Mouse (Mus musculus) ES-E14 (cell line): Measurements from ENCODE around the gene Asgr1. TPM values are rescaled to one million over a fixed set of nuclear protein-coding genes. Genes with fewer than 3 reads are reported as not detected.

Source experiments
- DNase-seq: peaks from one replicate; pipeline ENCODE4 v3.0.0-alpha.2; 2013; ENCODE audit warnings: low read depth, low spot score
- H3K27ac ChIP-seq: 2 replicates; pipeline ENCODE4 v1.5.1; 2012; ENCODE audit warnings: low read depth, mild to moderate bottlenecking, low read length, moderate library complexity, mixed read lengths; ENCODE audit not compliant: poor library complexity, insufficient read depth, severe bottlenecking
- H3K36me3 ChIP-seq: 2 replicates; pipeline ENCODE4 v1.6.1; 2012; ENCODE audit warnings: mild to moderate bottlenecking, low read length, moderate library complexity, mixed read lengths; ENCODE audit not compliant: control insufficient read depth, poor library complexity, insufficient read depth, severe bottlenecking
- H3K4me1 ChIP-seq, 2 experiments: fragments of 150-350 bp in 1 of 2; sonication (generic) in 1 of 2; 2 replicates each; pipeline ENCODE4 v1.6.1; 2012; ENCODE audit warnings: low read length in 2 of 2, mild to moderate bottlenecking in 1 of 2, mixed read lengths in 1 of 2; ENCODE audit not compliant: control insufficient read depth in 2 of 2, insufficient read depth in 2 of 2, poor library complexity in 1 of 2
- H3K4me3 ChIP-seq, 2 experiments: fragments of 150-350 bp in 1 of 2; sonication (generic) in 1 of 2; 2 replicates each; pipeline ENCODE4 v1.5.1; 2012; ENCODE audit warnings: low read length in 2 of 2, low read depth in 1 of 2, mild to moderate bottlenecking in 1 of 2, mixed read lengths in 1 of 2; ENCODE audit not compliant: insufficient read depth in 1 of 2, poor library complexity in 1 of 2, severe bottlenecking in 1 of 2
- H3K9ac ChIP-seq: 2 replicates; pipeline ENCODE4 v1.6.1; 2012; ENCODE audit warnings: low read depth, mild to moderate bottlenecking, low read length, mixed read lengths; ENCODE audit not compliant: poor library complexity, insufficient read depth, severe bottlenecking
- H3K9me3 ChIP-seq: fragments of 150-350 bp; sonication (generic); 2 replicates; pipeline ENCODE4 v1.6.1; 2012; ENCODE audit warnings: low read depth, mild to moderate bottlenecking, low read length; ENCODE audit not compliant: control insufficient read depth, insufficient read depth
- CHD2 ChIP-seq: IDR thresholded peaks from 2 replicates; pipeline ENCODE4 v1.6.1; 2014; ENCODE audit warnings: mild to moderate bottlenecking, low read depth, low read length, inconsistent platforms
- HCFC1 ChIP-seq: IDR thresholded peaks from 2 replicates; pipeline ENCODE4 v1.6.1; 2012; ENCODE audit warnings: low read length, inconsistent platforms, borderline replicate concordance; ENCODE audit not compliant: insufficient read depth
- MAFK ChIP-seq: IDR thresholded peaks from 2 replicates; pipeline ENCODE4 v1.6.1; 2014; ENCODE audit warnings: mild to moderate bottlenecking, low read depth, low read length, inconsistent platforms; ENCODE audit not compliant: insufficient read depth
- ZC3H11A ChIP-seq: IDR thresholded peaks from 2 replicates; pipeline ENCODE4 v1.6.1; 2012; ENCODE audit warnings: low read depth, mild to moderate bottlenecking, inconsistent platforms, low read length, borderline replicate concordance
- ZNF384 ChIP-seq: IDR thresholded peaks from 2 replicates; pipeline ENCODE4 v1.6.1; 2012; ENCODE audit warnings: low read depth, low read length, inconsistent platforms
- in situ Hi-C, 2 experiments: fragments of 600-800 bp; cut with MboI; formaldehyde crosslinking; loops; one replicate each; pipeline ENCODE4 v1.15.1; 2025; ENCODE audit warnings: low sequenced_read_pairs in 2 of 2, inconsistent platforms in 1 of 2; ENCODE audit not compliant: unreplicated experiment in 2 of 2
- total RNA-seq: library from RNA; depleted of rRNA; stranded (reverse); fragments of 300-350 nt; gene quantifications from 2 replicates; pipeline ENCODE4 v1.2.3, GENCODE M21; 2012

The Asgr1 gene
- total RNA-seq, 1 experiment = 0.58 TPM

GRCm38 (mm10) chr11:70080803-70081590 lies 27.1 kb downstream of the Asgr1 start:
- in situ Hi-C loops = no loop called here
- no peaks in the 10 kb centered on the region for H3K36me3 ChIP-seq
- H3K4me3 ChIP-seq = no peak overlapping the region
- TF ChIP-seq HCFC1 (no peak), CHD2 (no peak), ZC3H11A (no peak), ZNF384 (no peak), MAFK (no peak)
- no peak for DNase-seq
- H3K4me1 ChIP-seq = peaks cover 2 to 3% of the 10 kb centered on the region in 2 experiments; a peak in 3 of 4 replicates
- no peak overlapping the region for H3K27ac ChIP-seq
- no peaks in the 10 kb centered on the region for H3K9me3 ChIP-seq
- H3K9ac ChIP-seq = no peak overlapping the region

- no peak overlapping the region for H3K27ac ChIP-seq
- H3K9me3 ChIP-seq = no peaks in the 10 kb centered on the region
- peak overlapping the region; percentile 47; the same call in 1 of the 2 replicates for H3K9ac ChIP-seq
- H3K36me3 ChIP-seq = no peaks in the 10 kb centered on the region
- no peak for TF ChIP-seq MAFK
- TF ChIP-seq HCFC1 = no peak
- TF ChIP-seq ZNF384 = no peak
- no peak for TF ChIP-seq CHD2
- no peak for TF ChIP-seq ZC3H11A
- H3K4me1 ChIP-seq = peaks cover 2 to 3% of the 10 kb centered on the region in 2 experiments; a peak in 3 of 4 replicates
- in situ Hi-C loops = no loop called here
- DNase-seq = no peak
- 0 out of 4 replicates have a peak overlapping the region, but pooled peaks of 1 of the 2 experiments have one; percentile 13 for H3K4me3 ChIP-seq
These were observed 30.7 kb downstream of the Asgr1 start for GRCm38 (mm10) chr11:70084563-70084962.

- no peak within 1 kb of the TSS for H3K4me3 ChIP-seq
- no peak for TF ChIP-seq ZC3H11A
- TF ChIP-seq MAFK = no peak
- no peak for TF ChIP-seq ZNF384
- TF ChIP-seq CHD2 = no peak
- TF ChIP-seq HCFC1 = no peak
- no peaks in the 10 kb centered on the region for H3K9me3 ChIP-seq
- H3K9ac ChIP-seq = no peak within 1 kb of the TSS
- no peaks in the 10 kb centered on the region for H3K36me3 ChIP-seq
- no peak within 1 kb of the TSS for H3K27ac ChIP-seq
- no peak for DNase-seq
- no peaks in the 10 kb centered on the region for H3K4me1 ChIP-seq
- in situ Hi-C loops = no loop called here
These were observed 38.3 kb downstream of the Asgr1 start, which contains the start of gene Asgr2 for GRCm38 (mm10) chr11:70091986-70092783. Gene Asgr2 (plus strand): TSS chr11:70092644.

GRCm38 (mm10) chr11:70097396-70097795 lies 43.5 kb downstream of the Asgr1 start:
- Histone ChIP-seq H3K27ac (no peak overlapping the region), H3K9ac (no peak overlapping the region), H3K36me3 (no peaks in the 10 kb centered on the region), H3K4me3 (no peak overlapping the region), H3K9me3 (no peaks in the 10 kb centered on the region), H3K4me1 (peaks cover 0 to 4% of the 10 kb centered on the region in 2 experiments; a peak in 1 of 4 replicates)
- no peak for DNase-seq
- in situ Hi-C loops = no loop called here
- TF ChIP-seq ZC3H11A (no peak), HCFC1 (no peak), CHD2 (no peak), ZNF384 (no peak), MAFK (no peak)
